Mouse (Mus musculus) gonadal fat pad, adult 2 months (tissue): ENCODE measurements around the gene Fam189b. TPM values are rescaled to one million over a fixed set of nuclear protein-coding genes. Genes with fewer than 3 reads are reported as not detected.
"Not testable (repeated sequence)": the region's sequence is repeated elsewhere in the genome, so short reads cannot be mapped to it uniquely, and the experiment has no call there.

ENCODE experiments used
- DNase-seq: peaks from one replicate; pipeline ENCODE4 v3.0.0-alpha.2; 2012; ENCODE audit warnings: low read depth
- polyA plus RNA-seq: library from polyadenylated mRNA; depleted of rRNA; stranded (reverse); fragments of >200 nt; gene quantifications from 2 replicates; pipeline ENCODE4 v1.2.3, GENCODE M21; 2012; rRNA removed

Fam189b gene
- polyA plus RNA-seq: 12.9 and 14.1 TPM in 2 replicates

DNA sequence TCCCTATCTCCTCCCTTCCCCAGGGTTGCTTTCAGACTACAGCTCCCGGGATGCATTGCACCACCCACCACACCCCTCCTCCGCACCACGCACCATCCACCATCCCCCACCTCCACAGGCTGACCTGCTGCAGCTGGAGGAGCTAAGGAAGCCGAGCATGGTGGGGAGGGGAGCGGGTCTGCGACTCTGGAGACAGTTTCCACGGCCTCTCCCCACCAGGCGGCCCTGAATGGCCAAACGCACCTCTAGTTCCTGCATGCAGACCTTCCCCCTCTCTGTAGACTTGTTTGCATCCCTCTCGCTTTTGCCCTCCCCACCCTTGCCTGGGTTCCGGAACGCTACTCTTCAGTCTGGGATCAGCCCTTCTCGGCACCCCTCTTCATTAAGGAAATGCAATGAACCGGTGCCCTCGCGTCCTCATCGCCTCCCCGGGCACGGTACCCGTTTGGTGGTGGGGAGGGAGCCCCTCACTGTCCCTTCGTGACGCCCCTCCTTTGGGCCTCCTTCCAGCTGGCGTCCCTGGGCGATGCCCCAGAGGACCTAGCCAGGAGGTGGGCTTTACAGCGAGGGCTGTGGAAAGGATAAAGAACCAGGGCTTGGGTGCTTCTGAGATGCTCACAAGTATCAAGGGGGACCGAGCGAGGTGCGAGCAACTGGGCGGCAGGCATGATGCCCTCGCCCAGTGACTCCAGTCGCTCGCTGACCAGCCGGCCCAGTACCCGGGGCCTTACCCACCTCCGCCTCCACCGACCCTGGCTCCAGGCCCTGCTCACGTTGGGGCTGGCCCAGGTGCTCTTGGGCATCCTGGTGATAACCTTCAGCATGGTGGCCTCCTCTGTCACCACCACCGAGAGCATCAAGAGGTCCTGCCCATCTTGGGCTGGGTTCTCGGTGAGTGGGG, at the start of gene Fam189b:
TSS of gene Fam189b (plus strand) at position 86 of the 901 bp plus-strand sequence.
- no peak for DNase-seq

DNA sequence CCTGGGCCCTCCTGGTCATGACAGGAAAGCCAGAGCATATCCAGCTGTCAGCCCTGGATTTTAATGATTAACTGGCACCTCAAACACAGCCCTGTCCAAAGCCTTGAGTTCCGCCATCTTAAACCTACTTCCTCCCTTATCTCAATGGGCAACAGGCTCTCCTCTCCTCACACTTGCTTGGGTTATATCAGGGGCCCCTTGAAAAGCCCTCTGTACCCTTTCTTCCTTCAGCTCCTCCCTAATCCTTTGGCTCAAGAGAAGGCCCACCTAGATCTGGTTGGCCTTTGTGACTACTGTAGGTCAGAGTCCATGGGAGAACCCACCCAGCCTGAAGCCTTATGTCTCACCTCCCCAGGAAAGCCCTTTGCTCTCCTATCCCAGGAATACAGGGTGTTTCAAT, 49.2 kb upstream of the Fam189b start:
- DNase-seq: no peak

DNA sequence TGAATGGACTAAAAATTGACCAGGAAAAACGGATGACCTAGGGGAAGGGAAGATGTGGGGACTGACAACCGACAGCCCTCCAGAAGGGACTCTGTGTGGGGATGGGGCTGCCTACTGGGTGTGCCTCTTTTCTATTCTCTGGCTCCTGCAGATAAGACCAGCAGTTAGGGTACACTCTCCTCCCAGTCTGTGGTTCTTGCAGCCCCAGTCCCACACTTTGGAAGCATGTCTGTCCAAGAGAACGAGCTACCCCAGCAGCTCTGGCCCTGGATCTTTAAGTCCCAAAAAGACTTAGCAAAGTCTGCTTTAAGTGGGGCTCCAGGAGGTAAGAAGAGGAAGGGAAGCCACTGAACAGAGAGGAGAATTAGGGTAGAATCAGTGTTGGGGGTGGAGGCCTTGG, 47.0 kb upstream of the Fam189b start, which contains the start of gene Pklr:
TSS of gene Pklr (plus strand) at position 185 of the 400 bp plus-strand sequence.
- DNase-seq: no peak

DNA sequence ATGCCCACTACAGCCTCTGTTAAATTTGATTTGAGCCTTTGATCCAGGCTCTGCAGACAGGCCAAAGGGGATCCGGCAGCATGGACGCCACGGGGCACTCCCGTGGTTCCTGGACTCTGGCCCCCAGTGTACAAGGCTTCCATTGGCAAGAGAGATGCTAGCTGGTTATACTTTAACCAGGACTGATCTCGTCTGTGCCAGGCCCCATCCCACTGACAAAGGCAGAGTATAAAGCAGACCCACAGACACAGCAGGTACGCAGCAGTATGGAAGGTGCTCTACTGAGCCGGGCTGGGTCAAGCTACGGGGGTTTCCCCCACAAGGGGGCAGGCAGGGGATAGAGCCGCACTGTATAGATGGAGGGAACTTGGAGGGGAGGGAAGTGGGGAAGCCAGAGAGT, 46.6 kb upstream of the Fam189b start:
- DNase-seq: no peak

DNA sequence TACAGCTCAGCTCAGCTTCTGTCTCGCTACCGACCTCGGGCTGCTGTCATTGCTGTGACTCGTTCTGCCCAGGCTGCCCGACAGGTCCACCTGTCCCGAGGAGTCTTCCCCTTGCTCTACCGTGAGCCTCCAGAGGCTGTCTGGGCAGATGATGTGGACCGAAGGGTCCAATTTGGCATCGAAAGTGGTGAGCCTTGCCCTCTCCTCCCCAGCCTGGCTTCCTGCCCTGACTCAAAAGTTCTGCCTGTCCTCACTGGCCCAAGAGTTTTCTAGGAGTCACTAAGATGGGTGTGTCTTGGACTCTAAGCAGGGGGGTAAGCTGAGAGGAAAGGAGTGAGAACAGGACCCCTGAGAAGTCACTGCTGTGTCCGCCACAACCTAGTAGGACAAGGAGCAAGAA, 38.1 kb upstream of the Fam189b start:
- no peak for DNase-seq

DNA sequence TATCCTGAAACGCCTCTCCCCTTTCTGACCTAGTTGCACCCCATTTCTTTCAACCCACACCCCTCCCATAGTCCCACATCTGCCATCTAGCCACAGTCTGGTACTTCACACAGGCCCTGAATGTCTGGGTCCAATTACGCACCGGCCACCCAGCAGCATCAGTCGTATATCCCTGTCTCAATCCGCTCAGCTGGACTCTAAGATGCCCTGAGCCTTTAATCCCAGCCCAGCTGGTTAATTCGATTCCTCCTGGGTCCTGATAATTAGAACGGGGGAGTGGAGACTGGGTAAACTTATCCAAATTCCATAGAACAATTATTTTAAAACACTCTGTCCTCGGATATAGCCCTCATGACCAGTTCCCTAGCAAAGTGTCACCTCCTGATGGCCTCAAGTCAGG, 37.4 kb upstream of the Fam189b start:
- DNase-seq: no peak

DNA sequence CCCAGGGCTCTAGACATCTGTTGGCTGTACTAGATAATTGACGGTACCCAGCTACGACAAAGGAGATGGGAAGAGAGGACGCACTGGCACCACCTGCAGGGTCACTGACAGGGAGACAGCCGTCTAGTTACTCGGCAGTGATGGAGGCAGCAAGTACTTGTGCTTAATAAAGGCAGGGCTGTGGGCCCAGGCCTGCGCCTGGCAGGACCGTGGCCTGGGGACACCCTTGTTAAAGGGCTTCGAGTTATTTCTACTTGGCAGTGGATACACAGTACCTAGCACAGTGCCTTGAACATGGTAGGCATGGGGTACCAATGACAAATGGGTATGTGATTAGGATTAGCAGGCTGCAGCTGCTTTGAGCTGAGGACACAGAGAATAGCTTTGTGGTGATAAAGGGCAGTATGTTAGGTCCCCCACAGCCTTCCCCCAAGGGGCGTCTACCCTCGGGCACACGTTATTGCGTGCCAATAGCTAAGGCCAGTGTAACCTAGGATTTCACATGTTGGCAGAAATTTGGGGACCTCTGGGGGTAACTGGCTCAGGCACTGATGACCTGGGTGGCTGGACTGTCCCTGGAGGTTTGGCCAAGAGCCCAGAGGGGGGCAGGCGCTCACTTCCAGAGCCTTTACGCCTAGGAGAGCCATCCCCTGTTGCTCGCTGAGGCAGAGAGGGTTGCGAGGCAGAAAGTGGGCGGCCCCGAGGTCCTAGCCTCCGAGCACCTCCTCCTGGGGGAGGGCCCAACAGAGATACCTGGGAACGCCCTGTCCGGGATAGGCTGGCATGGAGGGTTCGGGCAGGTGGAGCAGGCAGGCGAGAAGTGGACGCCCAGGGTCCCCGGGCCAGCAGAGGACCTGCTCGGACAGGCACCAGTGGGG, 35.6 kb upstream of the Fam189b start:
- no peak for DNase-seq

DNA sequence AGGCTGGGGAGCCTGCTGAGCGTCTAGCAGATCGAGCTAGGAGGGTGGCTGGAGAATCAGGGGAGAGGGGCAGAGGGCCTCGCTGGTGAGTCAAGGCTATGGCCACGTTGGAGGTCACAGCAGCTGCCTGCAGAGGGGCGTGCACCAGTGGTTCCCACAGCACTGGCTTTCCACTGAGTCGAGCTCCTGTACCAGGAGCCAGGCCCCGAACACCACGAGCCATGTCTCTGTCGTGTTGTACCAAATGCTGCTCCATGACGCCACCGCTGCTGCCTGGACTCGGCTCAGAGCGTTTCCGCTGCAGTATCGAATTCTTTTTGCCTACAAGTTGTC, 35.0 kb upstream of the Fam189b start:
- no peak for DNase-seq

DNA sequence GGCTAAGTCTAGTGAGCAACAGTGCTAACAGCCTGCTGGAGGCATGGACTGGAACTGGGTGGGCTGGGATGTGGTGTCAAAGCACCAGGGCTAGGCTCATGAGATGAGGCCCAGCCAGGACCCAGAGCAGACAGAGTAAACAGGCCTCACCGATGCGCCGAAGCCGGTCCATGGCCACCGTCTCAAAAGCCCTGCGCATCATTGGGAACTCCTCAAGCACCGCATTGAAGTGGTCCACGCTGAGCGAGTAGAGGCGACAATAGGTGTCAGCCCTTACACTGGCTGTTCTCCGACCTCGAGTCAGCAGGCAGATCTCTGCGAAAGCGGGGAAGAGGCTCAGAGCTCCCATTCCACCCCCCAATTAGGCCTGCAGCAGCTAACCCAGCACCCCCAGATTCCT, 34.4 kb upstream of the Fam189b start:
- DNase-seq: no peak

DNA sequence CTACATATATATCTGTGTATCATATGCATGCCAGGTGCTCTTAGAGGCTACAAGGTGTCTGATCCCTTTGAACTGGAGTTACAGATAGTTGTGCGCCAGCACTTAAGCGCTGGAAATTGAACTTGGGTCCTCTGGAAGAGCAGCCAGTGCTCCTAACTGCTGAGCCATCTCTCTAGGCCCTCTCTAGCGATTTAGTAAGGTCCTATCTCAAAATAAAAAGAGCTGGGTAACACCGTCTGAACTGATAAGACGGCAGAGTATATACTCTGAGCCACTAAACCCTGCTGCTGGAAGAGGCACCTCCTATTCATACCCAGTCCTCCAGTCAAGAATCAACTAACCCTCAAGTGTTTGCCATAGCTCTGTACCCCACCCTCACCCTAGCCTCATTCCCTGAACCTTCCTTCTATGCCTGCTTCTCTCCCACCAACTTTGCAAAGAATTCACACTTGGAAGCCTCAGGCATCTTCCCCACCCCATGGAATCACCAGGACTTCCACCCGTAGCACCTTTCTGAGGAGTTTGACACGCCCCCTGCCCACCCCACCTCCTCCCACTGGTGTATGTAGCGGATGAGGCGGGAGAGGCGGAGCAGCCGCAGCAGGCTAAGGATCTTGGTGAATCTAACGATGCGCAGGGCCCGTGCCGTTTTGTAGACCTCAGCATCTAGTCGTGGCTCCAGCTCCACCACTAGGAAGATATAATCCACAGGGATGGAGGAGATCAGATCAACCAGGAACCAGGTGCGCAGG, 30.7 kb upstream of the Fam189b start:
- no peak for DNase-seq

DNA sequence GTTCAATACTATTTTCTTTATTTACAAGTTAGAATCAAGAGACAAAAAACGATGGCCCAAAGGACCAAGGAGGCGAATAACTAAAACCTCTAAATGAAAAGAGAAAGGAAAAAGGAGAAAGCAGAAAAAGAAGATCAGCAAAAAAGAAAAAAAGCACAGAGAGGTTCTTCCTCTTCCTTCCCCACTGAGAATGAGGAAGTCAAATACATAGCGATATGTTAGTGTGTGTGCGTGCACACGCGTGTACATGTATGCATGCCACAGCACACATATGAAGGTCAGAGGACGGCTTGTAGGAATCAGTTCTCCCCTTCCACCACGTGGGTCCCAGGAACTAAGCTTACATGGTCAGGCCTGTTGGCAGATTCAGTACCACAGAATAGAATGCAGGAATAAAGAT, 26.0 kb upstream of the Fam189b start:
- no peak for DNase-seq

DNA sequence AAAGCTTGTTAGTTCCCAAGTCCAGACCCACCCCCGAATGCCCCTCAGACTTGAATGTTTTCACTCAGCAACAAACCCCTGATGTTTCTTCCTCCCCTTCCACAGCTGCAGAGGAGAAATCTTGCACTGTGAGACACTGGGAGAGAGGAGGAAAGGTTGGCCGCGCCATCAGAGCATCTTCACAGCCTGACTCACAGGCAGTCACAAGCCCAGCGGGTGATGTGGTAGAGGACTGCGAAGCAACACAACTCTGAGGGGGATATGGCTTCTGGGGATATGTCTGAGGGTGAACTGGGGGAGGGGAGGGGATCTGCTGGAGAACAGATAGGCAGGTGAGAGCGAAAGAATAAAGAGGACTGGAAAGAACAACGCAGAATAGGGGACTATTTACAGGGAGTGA, 24.3 kb upstream of the Fam189b start:
- no peak for DNase-seq

DNA sequence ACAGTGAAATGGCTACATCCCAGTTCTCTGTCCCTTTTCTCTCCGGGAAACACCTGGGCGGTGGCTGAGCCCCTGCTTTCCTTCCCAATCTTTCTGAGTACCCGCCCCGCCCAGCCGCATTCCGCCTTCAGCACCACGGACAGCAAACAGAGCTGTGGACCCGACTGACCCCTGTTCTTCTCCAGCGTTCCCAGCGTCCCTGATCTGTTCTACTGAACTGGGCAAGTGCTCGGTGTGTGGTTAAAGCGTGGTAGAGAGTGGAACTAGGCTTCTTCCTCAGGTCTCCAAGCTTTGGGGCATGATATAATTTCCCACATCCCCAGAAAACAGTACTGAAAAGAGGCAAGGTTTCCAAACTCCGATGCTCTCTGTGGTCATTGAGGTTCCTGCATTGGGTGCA, 23.7 kb upstream of the Fam189b start:
- DNase-seq: no peak

DNA sequence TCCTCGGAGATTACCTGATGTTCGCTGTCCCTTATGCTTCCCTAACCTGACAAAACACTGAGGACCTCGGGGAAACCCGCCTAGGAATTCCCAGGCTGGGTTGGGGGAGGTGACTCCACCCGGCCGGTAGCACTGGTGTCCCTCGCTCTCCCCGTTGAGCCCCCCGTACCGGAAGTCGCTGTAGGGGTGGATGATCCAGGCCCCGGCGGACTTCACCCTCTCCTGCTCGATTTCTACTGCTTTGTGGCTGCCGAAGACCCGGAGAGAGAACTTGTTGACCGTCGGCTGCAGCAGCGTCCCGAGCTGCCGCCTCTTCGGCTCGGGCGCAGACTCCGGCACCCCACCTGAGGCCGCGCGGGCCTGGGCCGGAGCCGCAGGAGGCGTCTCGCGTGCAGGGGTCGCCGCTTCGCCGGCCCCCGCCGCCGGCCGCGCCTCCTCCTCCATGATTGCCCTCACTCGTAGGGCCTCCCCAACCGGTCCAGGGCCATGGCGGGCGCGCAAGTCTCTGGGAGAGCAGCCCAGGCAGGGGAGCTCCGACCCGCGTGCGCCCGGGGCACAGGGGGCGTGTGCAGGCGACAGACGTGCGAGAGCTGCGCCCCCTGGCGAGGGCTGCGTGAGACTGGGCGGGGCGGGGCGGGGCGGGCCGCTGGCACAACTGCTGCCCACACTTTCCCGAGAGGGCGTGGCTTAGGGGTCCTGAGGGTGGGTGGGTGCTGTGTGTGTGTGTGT, 23.2 kb upstream of the Fam189b start, which contains the start of gene Hcn3:
TSS of gene Hcn3 (minus strand) at position 581 of the 729 bp plus-strand sequence.
- DNase-seq: no peak

DNA sequence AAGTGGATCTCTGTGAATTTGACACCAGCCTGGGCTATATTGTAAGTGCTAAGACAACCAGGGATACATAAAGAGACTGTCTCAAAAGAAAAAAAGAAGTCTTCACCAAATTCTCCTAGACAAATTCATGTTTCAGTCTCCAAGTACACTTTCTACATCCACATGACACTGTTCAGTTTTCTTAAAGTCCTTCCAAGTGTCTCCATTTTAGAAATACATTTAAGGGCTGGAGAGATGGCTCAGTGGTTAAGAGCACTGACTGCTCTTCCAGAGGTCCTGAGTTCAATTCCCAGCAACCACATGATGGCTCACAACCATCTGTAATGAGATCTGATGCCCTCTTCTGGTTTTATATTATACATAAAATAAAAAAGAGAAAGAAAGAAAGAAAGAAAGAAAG, 21.7 kb upstream of the Fam189b start:
- not testable (repeated sequence) for DNase-seq

DNA sequence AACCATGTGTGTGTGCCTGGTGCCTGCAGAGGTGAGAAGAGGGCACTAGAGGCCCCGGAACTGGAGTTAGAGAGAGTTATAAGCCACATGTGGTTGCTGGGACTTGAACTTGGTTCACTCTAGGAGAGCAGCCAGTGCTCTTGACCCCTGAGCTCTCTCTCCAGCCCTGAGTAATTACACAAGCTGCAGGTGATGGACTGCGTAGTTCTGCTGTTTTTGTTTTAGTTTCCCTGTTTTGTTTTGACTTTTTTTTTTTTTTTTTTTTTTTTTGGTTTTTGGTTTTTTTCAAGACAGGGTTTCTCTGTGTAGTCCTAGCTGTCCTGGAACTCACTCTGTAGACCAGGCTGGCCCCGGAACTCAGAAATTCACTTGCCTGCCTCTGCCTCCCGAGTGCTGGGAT, 21.2 kb upstream of the Fam189b start:
- DNase-seq: no peak

DNA sequence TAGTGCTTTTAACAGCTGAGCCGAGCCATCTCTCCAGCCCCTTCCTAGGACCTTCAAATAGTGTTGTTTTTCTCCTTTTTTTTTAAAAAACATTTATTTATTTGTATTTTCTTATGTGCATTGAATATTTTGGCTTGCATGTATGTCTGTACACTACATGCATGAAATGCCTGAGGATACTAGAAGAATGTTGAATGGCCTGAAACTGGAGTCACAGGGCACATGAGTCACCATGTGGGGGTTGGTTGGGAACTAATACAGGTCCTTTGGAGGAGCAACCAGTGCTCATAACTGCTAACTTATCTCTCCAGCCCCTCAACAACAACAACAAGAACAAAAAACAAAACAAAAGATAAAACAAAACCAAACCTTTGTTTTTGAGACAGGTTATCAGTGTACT, 19.8 kb upstream of the Fam189b start:
- no peak for DNase-seq

DNA sequence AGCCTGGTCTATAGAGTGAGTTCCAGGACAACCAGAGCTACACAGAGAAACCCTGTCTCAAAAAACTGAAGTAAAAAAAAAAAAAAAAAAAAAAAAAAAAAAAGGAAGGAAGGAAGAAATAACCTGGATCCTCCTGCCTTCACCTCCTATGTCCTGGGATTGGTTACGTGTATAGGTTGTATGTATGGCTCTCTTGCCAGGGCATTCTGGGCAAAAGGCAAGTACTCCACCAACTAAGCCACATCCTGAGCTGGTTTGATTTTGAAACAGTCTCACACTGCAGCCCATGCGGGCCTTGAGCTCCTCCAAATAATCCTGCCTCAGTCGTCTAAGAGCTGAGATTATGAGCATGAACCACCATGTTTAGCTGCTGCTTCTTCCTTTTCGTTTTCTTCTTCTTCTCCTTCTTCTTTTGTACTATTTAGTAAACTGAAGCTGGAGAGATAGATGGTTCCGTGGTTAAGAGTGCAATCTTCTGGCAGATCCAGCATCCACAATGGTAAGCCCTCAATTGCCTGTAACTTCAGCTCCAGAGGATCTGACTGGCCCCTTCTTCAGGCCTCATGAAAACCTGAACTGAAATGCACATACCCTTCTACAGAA, 19.2 kb upstream of the Fam189b start:
- DNase-seq: no peak

DNA sequence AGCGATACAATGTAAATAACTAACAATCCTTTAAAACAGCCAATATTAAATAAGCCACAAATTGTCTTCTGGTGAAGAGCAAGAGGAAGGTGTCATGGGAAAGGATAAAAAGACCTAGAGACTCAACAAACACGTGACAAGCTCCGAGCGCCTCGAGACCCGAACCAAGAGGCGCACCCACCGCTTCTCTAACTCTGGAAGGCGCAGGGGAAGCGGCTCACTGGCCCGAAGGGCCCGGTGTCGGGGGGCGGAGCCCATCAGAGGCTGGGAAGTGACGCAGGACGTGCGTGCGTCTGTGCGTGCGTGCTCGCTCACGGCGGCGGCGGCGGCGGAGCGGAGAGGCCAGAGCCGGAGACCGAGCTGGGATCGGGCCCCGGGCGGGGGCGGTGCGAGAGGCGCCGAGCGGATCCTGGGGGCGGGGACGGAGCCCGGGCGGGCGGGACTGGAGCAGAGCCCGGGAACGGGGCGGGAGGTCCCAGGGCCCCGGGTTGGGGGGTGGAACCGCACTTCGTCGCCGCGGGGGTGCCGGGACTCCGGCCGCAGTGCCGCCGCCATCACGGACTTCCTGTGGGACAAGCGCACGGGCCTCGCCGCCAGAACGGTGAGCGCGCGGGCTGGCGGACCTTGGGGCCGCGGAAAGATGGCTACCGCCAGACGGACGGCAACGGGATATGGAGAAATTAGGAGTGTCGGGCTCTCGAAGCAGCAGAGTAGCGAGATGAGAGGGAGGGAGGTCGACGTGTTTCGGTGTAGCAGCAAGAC, 18.3 kb upstream of the Fam189b start, which contains the start of gene Clk2:
TSS of gene Clk2 (plus strand) at position 290 of the 762 bp plus-strand sequence.
- DNase-seq: no peak

DNA sequence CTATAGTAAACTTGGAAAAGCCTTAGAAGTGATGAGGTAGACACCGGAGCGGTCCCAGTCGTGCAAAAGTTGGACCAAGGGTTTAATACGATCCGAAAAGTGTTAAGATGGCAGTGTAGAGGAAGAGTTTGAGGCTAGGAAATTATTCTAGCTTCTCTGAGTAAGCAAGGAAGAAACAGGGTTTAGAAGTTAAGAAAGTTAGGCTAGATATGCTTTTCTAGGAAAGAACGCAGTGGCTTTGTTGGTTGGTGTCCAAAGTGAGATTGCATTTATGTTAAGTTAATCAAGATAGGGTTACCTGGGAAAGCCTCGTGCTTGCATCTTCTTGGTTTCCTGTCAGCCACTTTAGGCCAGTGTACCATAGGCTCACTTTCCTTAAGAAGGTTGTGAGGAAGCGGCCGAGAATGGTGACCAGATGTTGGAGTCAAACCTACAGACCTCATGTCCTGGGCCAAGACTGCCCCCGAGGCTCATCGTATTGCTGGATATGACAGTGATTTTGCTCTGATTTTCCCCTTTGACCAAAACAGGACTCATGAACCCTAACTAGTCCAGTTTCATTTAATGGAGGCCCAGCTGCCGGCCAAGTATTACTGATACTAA, 17.6 kb upstream of the Fam189b start:
- no peak for DNase-seq
